Mouse (Mus musculus): ENCODE measurements around the gene Sec24a.

DNA sequence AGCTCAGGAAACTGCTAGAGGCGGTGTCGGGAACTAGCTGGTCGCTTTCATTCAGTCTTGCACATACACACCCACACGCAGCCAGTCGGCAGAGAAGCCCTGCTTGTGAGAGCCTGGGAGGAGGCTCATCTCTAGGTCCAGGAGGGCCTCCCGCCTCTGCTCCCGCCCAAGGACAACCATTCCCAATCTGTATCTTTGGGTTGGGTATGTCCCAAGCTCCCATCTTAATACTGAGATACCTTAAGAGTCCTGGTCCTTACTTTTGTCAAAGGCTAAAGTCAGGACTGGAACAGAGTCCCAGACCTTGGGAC lies 113.6 kb downstream of the Sec24a start:
- TF ChIP-seq CTCF (IDR thresholded peaks at IDR 0.05; ENCODE audit: borderline replicate concordance, control insufficient read depth, extremely low read depth, insufficient read depth, low read length, poor library complexity) (no peak), POLR2A (IDR thresholded peaks at IDR 0.05; ENCODE audit: control insufficient read depth, extremely low read depth, insufficient read depth, low read length, poor library complexity) (no peak)

Measured in thymus, adult 2 months (tissue).